Mouse (Mus musculus): ENCODE data around the gene Taok3. TPM values are rescaled to one million over a fixed set of nuclear protein-coding genes. Genes with fewer than 3 reads are reported as not detected.

Taok3 gene
- polyA plus RNA-seq, 2 experiments, result 7.4 to 14.3 TPM

GRCm38 (mm10) chr5:117096716-117097115 lies 23.2 kb upstream of the Taok3 start:
- peak; percentile 13 for DNase-seq (ENCODE audit: low spot score)
- ATAC-seq (ENCODE audit: low FRiP score, low read depth), result no peak
- Histone ChIP-seq H3K4me1 (ENCODE audit: control insufficient read depth, insufficient read depth, low read length) (no peaks in the 10 kb centered on the region), H3K27ac (replicated peaks; ENCODE audit: low read depth, low read length) (no peak overlapping the region), H3K4me2 (replicated peaks; ENCODE audit: low read depth, low read length, severe bottlenecking) (no peak overlapping the region), H3K9ac (ENCODE audit: low read depth, low read length, severe bottlenecking) (no peak overlapping the region), H3K27me3 (ENCODE audit: control insufficient read depth, insufficient read depth, low read length) (no peaks in the 10 kb centered on the region), H3K36me3 (ENCODE audit: control insufficient read depth, insufficient read depth, low read length) (peaks cover 81% of the 10 kb centered on the region), H3K9me3 (ENCODE audit: control insufficient read depth, low read length) (no peaks in the 10 kb centered on the region), H3K4me3 (replicated peaks; ENCODE audit: low read length) (no peak overlapping the region)
- TF ChIP-seq POLR2A (IDR thresholded peaks at IDR 0.05; ENCODE audit: borderline replicate concordance, extremely low read depth, insufficient read depth, insufficient read length), result no peak
- WGBS, result 30% methylated on average over 3 of the region's 3 CpGs

- no peak for TF ChIP-seq POLR2A (IDR thresholded peaks at IDR 0.05; ENCODE audit: borderline replicate concordance, extremely low read depth, insufficient read depth, insufficient read length)
- peaks cover 80% of the 10 kb centered on the region for H3K36me3 ChIP-seq (ENCODE audit: control insufficient read depth, insufficient read depth, low read length)
- H3K9ac ChIP-seq (ENCODE audit: low read depth, low read length, severe bottlenecking), result no peak overlapping the region
- H3K27ac ChIP-seq (replicated peaks; ENCODE audit: low read depth, low read length), result no peak overlapping the region
- no peaks in the 10 kb centered on the region for H3K4me1 ChIP-seq (ENCODE audit: control insufficient read depth, insufficient read depth, low read length)
- no peaks in the 10 kb centered on the region for H3K9me3 ChIP-seq (ENCODE audit: control insufficient read depth, low read length)
- no peak for ATAC-seq (ENCODE audit: low FRiP score, low read depth)
- H3K4me3 ChIP-seq (replicated peaks; ENCODE audit: low read length), result no peak overlapping the region
- DNase-seq (ENCODE audit: low spot score), result no peak
- H3K27me3 ChIP-seq (ENCODE audit: control insufficient read depth, insufficient read depth, low read length), result no peaks in the 10 kb centered on the region
- H3K4me2 ChIP-seq (replicated peaks; ENCODE audit: low read depth, low read length, severe bottlenecking), result no peak overlapping the region
- WGBS, result 85% methylated on average over 5 of the region's 5 CpGs
Observed at GRCm38 (mm10) chr5:117099008-117099407, 20.9 kb upstream of the Taok3 start.

- H3K4me2 ChIP-seq (replicated peaks; ENCODE audit: low read depth, low read length, severe bottlenecking), result no peak overlapping the region
- WGBS, result 85% methylated on average over 11 of the region's 11 CpGs
- H3K4me1 ChIP-seq (ENCODE audit: control insufficient read depth, insufficient read depth, low read length), result no peaks in the 10 kb centered on the region
- no peak overlapping the region for H3K4me3 ChIP-seq (replicated peaks; ENCODE audit: low read length)
- peaks cover 80% of the 10 kb centered on the region for H3K36me3 ChIP-seq (ENCODE audit: control insufficient read depth, insufficient read depth, low read length)
- ATAC-seq (ENCODE audit: low FRiP score, low read depth), result no peak
- no peak for DNase-seq (ENCODE audit: low spot score)
- H3K9me3 ChIP-seq (ENCODE audit: control insufficient read depth, low read length), result no peaks in the 10 kb centered on the region
- no peaks in the 10 kb centered on the region for H3K27me3 ChIP-seq (ENCODE audit: control insufficient read depth, insufficient read depth, low read length)
- H3K27ac ChIP-seq (replicated peaks; ENCODE audit: low read depth, low read length), result no peak overlapping the region
- no peak overlapping the region for H3K9ac ChIP-seq (ENCODE audit: low read depth, low read length, severe bottlenecking)
- TF ChIP-seq POLR2A (IDR thresholded peaks at IDR 0.05; ENCODE audit: borderline replicate concordance, extremely low read depth, insufficient read depth, insufficient read length), result no peak
Observed at GRCm38 (mm10) chr5:117099742-117100141, 20.2 kb upstream of the Taok3 start.

GRCm38 (mm10) chr5:117103194-117103929 lies 16.6 kb upstream of the Taok3 start:
- no peak for DNase-seq (ENCODE audit: low spot score)
- no peak overlapping the region for H3K27ac ChIP-seq (replicated peaks; ENCODE audit: low read depth, low read length)
- H3K4me2 ChIP-seq (replicated peaks; ENCODE audit: low read depth, low read length, severe bottlenecking), result no peak overlapping the region
- no peaks in the 10 kb centered on the region for H3K27me3 ChIP-seq (ENCODE audit: control insufficient read depth, insufficient read depth, low read length)
- no peaks in the 10 kb centered on the region for H3K9me3 ChIP-seq (ENCODE audit: control insufficient read depth, low read length)
- WGBS, result 89% methylated on average over 20 of the region's 20 CpGs
- no peak for TF ChIP-seq POLR2A (IDR thresholded peaks at IDR 0.05; ENCODE audit: borderline replicate concordance, extremely low read depth, insufficient read depth, insufficient read length)
- ATAC-seq (ENCODE audit: low FRiP score, low read depth), result no peak
- no peaks in the 10 kb centered on the region for H3K4me1 ChIP-seq (ENCODE audit: control insufficient read depth, insufficient read depth, low read length)
- no peak overlapping the region for H3K9ac ChIP-seq (ENCODE audit: low read depth, low read length, severe bottlenecking)
- no peak overlapping the region for H3K4me3 ChIP-seq (replicated peaks; ENCODE audit: low read length)
- H3K36me3 ChIP-seq (ENCODE audit: control insufficient read depth, insufficient read depth, low read length), result peaks cover 93% of the 10 kb centered on the region

GRCm38 (mm10) chr5:117104329-117104728 lies 15.6 kb upstream of the Taok3 start:
- no peak for TF ChIP-seq POLR2A (IDR thresholded peaks at IDR 0.05; ENCODE audit: borderline replicate concordance, extremely low read depth, insufficient read depth, insufficient read length)
- H3K9ac ChIP-seq (ENCODE audit: low read depth, low read length, severe bottlenecking), result no peak overlapping the region
- no peaks in the 10 kb centered on the region for H3K4me1 ChIP-seq (ENCODE audit: control insufficient read depth, insufficient read depth, low read length)
- no peak overlapping the region for H3K4me2 ChIP-seq (replicated peaks; ENCODE audit: low read depth, low read length, severe bottlenecking)
- 95% methylated on average over 12 of the region's 12 CpGs for WGBS
- no peaks in the 10 kb centered on the region for H3K27me3 ChIP-seq (ENCODE audit: control insufficient read depth, insufficient read depth, low read length)
- H3K9me3 ChIP-seq (ENCODE audit: control insufficient read depth, low read length), result no peaks in the 10 kb centered on the region
- H3K36me3 ChIP-seq (ENCODE audit: control insufficient read depth, insufficient read depth, low read length), result peaks cover 96% of the 10 kb centered on the region
- ATAC-seq (ENCODE audit: low FRiP score, low read depth), result no peak
- no peak overlapping the region for H3K27ac ChIP-seq (replicated peaks; ENCODE audit: low read depth, low read length)
- no peak overlapping the region for H3K4me3 ChIP-seq (replicated peaks; ENCODE audit: low read length)
- no peak for DNase-seq (ENCODE audit: low spot score)
